Mouse (Mus musculus) MEL (cell line): ENCODE data around the gene Fbxl15.

Experiments used
- CHD1 ChIP-seq: IDR thresholded peaks from 2 replicates; pipeline ENCODE4 v1.6.1; 2012; ENCODE audit warnings: low read depth, mild to moderate bottlenecking, inconsistent platforms, low read length, improper control_type of control experiment
- CTCF ChIP-seq, 3 experiments: IDR thresholded peaks in 2 of 3; conservative IDR thresholded peaks in 1 of 3; 2 replicates each; pipeline ENCODE4 v1.5.1; 2011 to 2012; ENCODE audit warnings: low read length in 3 of 3, low read depth in 2 of 3, mild to moderate bottlenecking in 2 of 3, improper control_type of control experiment in 1 of 3, inconsistent platforms in 1 of 3, mixed read lengths in 1 of 3, moderate library complexity in 1 of 3; ENCODE audit not compliant: control insufficient read depth in 1 of 3, insufficient read depth in 1 of 3, poor library complexity in 1 of 3, severe bottlenecking in 1 of 3
- ELF1 ChIP-seq: IDR thresholded peaks from 2 replicates; pipeline ENCODE4 v1.6.1; 2014; ENCODE audit warnings: low read depth, mild to moderate bottlenecking, inconsistent platforms, low read length, improper control_type of control experiment, moderate library complexity
- EP300 ChIP-seq, 2 experiments: IDR thresholded peaks; 2 replicates each; pipeline ENCODE4 v1.6.1; 2011; ENCODE audit warnings: improper control_type of control experiment in 2 of 2, low read length in 2 of 2, low read depth in 1 of 2, mild to moderate bottlenecking in 1 of 2
- MAFK ChIP-seq: IDR thresholded peaks from 2 replicates; pipeline ENCODE4 v1.6.1; 2011; ENCODE audit warnings: low read depth, mild to moderate bottlenecking, low read length, improper control_type of control experiment, borderline replicate concordance
- MAX ChIP-seq: IDR thresholded peaks from 2 replicates; pipeline ENCODE4 v1.6.1; 2011; ENCODE audit warnings: low read length, improper control_type of control experiment
- MYC ChIP-seq: IDR thresholded peaks from 2 replicates; pipeline ENCODE4 v1.6.1; 2011; ENCODE audit warnings: low read depth, mild to moderate bottlenecking, low read length, improper control_type of control experiment, moderate library complexity
- POLR2A ChIP-seq, 2 experiments: IDR thresholded peaks; 2 replicates each; pipeline ENCODE4 v1.6.1; 2011 to 2012; ENCODE audit warnings: low read length in 2 of 2, mild to moderate bottlenecking in 2 of 2, control low read depth in 1 of 2, improper control_type of control experiment in 1 of 2, low read depth in 1 of 2, moderate library complexity in 1 of 2; ENCODE audit not compliant: control insufficient read depth in 1 of 2, insufficient read depth in 1 of 2, poor library complexity in 1 of 2
- POLR2AphosphoS5 ChIP-seq: IDR thresholded peaks from 2 replicates; pipeline ENCODE4 v1.6.1; 2012; ENCODE audit warnings: low read depth, borderline replicate concordance, mild to moderate bottlenecking, inconsistent platforms, low read length, moderate library complexity, mixed read lengths
- RAD21 ChIP-seq: IDR thresholded peaks from 2 replicates; pipeline ENCODE4 v1.6.1; 2011; ENCODE audit warnings: mild to moderate bottlenecking, low read depth, low read length, improper control_type of control experiment
- TAL1 ChIP-seq: IDR thresholded peaks from 2 replicates; pipeline ENCODE4 v1.6.1; 2012; ENCODE audit warnings: mild to moderate bottlenecking, inconsistent platforms, low read length, moderate library complexity, mixed read lengths
- TCF12 ChIP-seq: IDR thresholded peaks from 2 replicates; pipeline ENCODE4 v1.6.1; 2014; ENCODE audit warnings: low read depth, mild to moderate bottlenecking, inconsistent platforms, low read length, improper control_type of control experiment, moderate library complexity
- ZC3H11A ChIP-seq: IDR thresholded peaks from 2 replicates; pipeline ENCODE4 v1.6.1; 2012; ENCODE audit warnings: low read depth, mild to moderate bottlenecking, inconsistent platforms, low read length, improper control_type of control experiment

DNA sequence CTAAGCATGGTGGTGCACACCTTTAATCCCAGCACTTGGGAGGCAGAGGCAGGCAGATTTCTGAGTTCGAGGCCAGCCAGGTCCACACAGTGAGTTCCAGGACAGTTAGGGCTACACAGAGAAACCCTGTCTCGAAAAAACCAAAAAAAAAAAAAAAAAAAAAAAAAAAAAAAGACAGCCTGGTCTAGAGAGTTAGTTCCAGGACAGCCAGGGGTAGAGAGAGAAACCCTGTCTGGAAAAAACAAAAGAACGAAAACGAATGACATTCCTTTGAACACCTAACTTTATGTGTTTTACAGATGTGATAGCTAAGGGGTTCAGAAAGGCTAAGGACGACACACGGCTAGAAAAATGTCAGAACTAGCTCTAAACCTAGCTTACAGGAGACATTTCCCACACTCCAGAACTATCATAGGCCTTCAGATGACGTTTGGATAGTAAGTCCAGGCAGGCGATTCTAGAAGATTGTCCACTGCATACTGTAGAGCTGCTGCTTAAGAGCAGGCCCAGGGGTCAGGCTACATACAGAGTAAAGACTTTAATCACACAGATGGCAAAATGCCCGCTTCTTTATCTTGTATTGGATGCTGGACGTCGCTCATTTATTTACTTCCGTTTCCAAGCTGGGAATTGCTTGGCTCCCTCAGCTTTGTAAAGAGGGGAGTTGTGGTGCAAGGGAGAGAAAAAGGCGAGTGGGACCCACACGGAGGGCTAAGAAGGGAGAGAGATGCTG lies 20.1 kb downstream of the Fbxl15 start:
- no peak for TF ChIP-seq CTCF (IDR thresholded peaks at IDR 0.05 in 2 of 3, conservative IDR thresholded peaks at IDR 0.05 in 1 of 3; ENCODE audit: control insufficient read depth in 1 of 3, insufficient read depth in 1 of 3, low read depth in 2 of 3, low read length in 3 of 3, poor library complexity in 1 of 3, severe bottlenecking in 1 of 3)
- no peak for TF ChIP-seq MAFK
- TF ChIP-seq POLR2A (IDR thresholded peaks at IDR 0.05; ENCODE audit: control insufficient read depth in 1 of 2, insufficient read depth in 1 of 2, low read depth in 1 of 2, low read length in 2 of 2, poor library complexity in 1 of 2), result no peak
- no peak for TF ChIP-seq TAL1
- 0 out of 2 replicates have a peak, but pooled peaks have one; percentile 16 for TF ChIP-seq MAX
- TF ChIP-seq CHD1, result peak; percentile 72; the same call in 1 of the 2 replicates
- peak; percentile 68 for TF ChIP-seq MYC
- TF ChIP-seq RAD21, result no peak
- no peak for TF ChIP-seq POLR2AphosphoS5
- TF ChIP-seq ZC3H11A, result no peak
- TF ChIP-seq ELF1, result peak; percentile 52; the same call in 1 of the 2 replicates
- no peak for TF ChIP-seq TCF12
- TF ChIP-seq EP300 (IDR thresholded peaks at IDR 0.05; ENCODE audit: low read depth in 1 of 2, low read length in 2 of 2), result peak; percentile 25 to 64; a peak in 3 of 4 replicates
